Mouse (Mus musculus) layer of hippocampus, adult 18-20 months (tissue): ENCODE results near the gene Narf. TPM values are rescaled to one million over a fixed set of nuclear protein-coding genes. Genes with fewer than 3 reads are reported as not detected.
A peak's percentile ranks its signal among the peaks of the same experiment; 100 is the strongest.

Experiments used
- DNase-seq, 2 experiments: peaks; one replicate each; pipeline ENCODE4 v3.0.0; 2022; ENCODE audit warnings: low spot score in 2 of 2
- total RNA-seq, 2 experiments: library from RNA; stranded (reverse); gene quantifications; 2 replicates each; pipeline ENCODE4 v1.2.3; 2021

The Narf gene
- total RNA-seq, 2 experiments from 2014 or later: 43.6 to 44.6 TPM

- no peak for DNase-seq
These were observed 1.4 kb upstream of the Narf start for GRCm38 (mm10) chr11:121235475-121236238.

GRCm38 (mm10) chr11:121237345-121238128 is 484 bp downstream of the Narf start:
- DNase-seq: peak in 1 of 2 experiments; percentile 39

- no peak for DNase-seq
These were observed 2.6 kb downstream of the Narf start for GRCm38 (mm10) chr11:121239669-121240068.

GRCm38 (mm10) chr11:121250196-121250595 is 13.1 kb downstream of the Narf start:
- no peak for DNase-seq

- DNase-seq: peak; percentile 84 to 90
These were observed 22.4 kb downstream of the Narf start, which contains the start of gene Foxk2 for GRCm38 (mm10) chr11:121259160-121260100. TSS of gene Foxk2 (plus strand) at chr11:121259990.

- no peak for DNase-seq
These were observed 23.3 kb downstream of the Narf start for GRCm38 (mm10) chr11:121260211-121260906.

- no peak for DNase-seq
These were observed 24.0 kb downstream of the Narf start for GRCm38 (mm10) chr11:121261074-121261473.

GRCm38 (mm10) chr11:121277516-121277915 is 40.5 kb downstream of the Narf start:
- DNase-seq: no peak

- DNase-seq: no peak
These were observed 41.0 kb downstream of the Narf start for GRCm38 (mm10) chr11:121278011-121278410.

GRCm38 (mm10) chr11:121282911-121283310 is 45.9 kb downstream of the Narf start:
- no peak for DNase-seq

GRCm38 (mm10) chr11:121289859-121290258 is 52.8 kb downstream of the Narf start:
- no peak for DNase-seq

GRCm38 (mm10) chr11:121294771-121295170 is 57.7 kb downstream of the Narf start:
- DNase-seq: no peak

- no peak for DNase-seq
These were observed 61.4 kb downstream of the Narf start for GRCm38 (mm10) chr11:121298493-121298892.

- DNase-seq: no peak
These were observed 63.2 kb downstream of the Narf start for GRCm38 (mm10) chr11:121300265-121300664.

- DNase-seq: no peak
These were observed 68.3 kb downstream of the Narf start for GRCm38 (mm10) chr11:121305371-121305770.

Other genes starting within 250 kb of the Narf start
- 100 to 1,000 TPM; 136 TPM for gene Csnk1d, start 245.9 kb upstream of the Narf start, total RNA-seq
- not detected for gene Cd7, start 197.8 kb upstream of the Narf start, total RNA-seq
- gene Sectm1b, start 173.7 kb upstream of the Narf start, total RNA-seq: not detected
- not detected for gene Sectm1a, start 156.0 kb upstream of the Narf start, total RNA-seq
- not detected for gene Tex19.2, start 118.6 kb upstream of the Narf start, total RNA-seq
- gene Tex19.1, start 91.1 kb upstream of the Narf start, total RNA-seq: not detected
- gene Uts2r, start 77.0 kb upstream of the Narf start, total RNA-seq: under 1 TPM; 0.25 to 0.37 TPM
- 10 to 100 TPM; 20.6 to 21.0 TPM for gene Hexdc, start 32.8 kb upstream of the Narf start, total RNA-seq
- gene Ogfod3, start 32.5 kb upstream of the Narf start, total RNA-seq: 1 to 10 TPM; 7.4 to 7.7 TPM
- 10 to 100 TPM; 25.3 to 27.2 TPM for gene Cybc1, start 7.9 kb upstream of the Narf start, total RNA-seq
- gene Foxk2, start 22.7 kb downstream of the Narf start, total RNA-seq: 10 to 100 TPM; 76.9 to 78.0 TPM
- gene Wdr45b, start 117.2 kb downstream of the Narf start, total RNA-seq: 10 to 100 TPM; 69.1 to 75.7 TPM
- 10 to 100 TPM; 65.6 to 69.3 TPM for gene Rab40b, start 151.0 kb downstream of the Narf start, total RNA-seq
- 10 to 100 TPM; 51.2 to 55.0 TPM for gene Fn3krp, start 184.1 kb downstream of the Narf start, total RNA-seq
- gene Fn3k, start 197.7 kb downstream of the Narf start, total RNA-seq: 10 to 100 TPM; 44.9 to 49.3 TPM
- 10 to 100 TPM; 37.1 to 39.0 TPM for gene Tbcd, start 214.7 kb downstream of the Narf start, total RNA-seq